Mouse (Mus musculus) liver, embryonic 11.5 days (tissue): ENCODE measurements around the gene Hist1h2ai. TPM values are rescaled to one million over a fixed set of nuclear protein-coding genes. Genes with fewer than 3 reads are reported as not detected.
A peak's percentile ranks its signal among the peaks of the same experiment; 100 is the strongest.
"Not testable (repeated sequence)": the region's sequence is repeated elsewhere in the genome, so short reads cannot be mapped to it uniquely, and the experiment has no call there.

Experiments
- ATAC-seq: fragments of 200-750 bp; cut with Nextera tagmentation; replicated peaks from 2 replicates; pipeline ENCODE4 v1.8.0; 2017; ENCODE audit warnings: moderate number of reproducible peaks, mild to moderate bottlenecking, moderate TSS enrichment, moderate library complexity; ENCODE audit not compliant: low FRiP score
- DNase-seq: peaks from one replicate; pipeline ENCODE4 v3.0.0-alpha.2; 2017; ENCODE audit warnings: low spot score
- H3K27ac ChIP-seq: fragments of 300-500 bp; sonication (generic); 2 replicates; pipeline ENCODE4 v1.5.1; 2014; ENCODE audit warnings: mild to moderate bottlenecking, low read depth, low read length, control low read depth
- H3K27me3 ChIP-seq: fragments of 300-500 bp; sonication (generic); replicated peaks from 2 replicates; pipeline ENCODE4 v1.6.1; 2014; ENCODE audit warnings: low read length, mixed read lengths; ENCODE audit not compliant: control insufficient read depth, insufficient read depth
- H3K36me3 ChIP-seq: fragments of 300-500 bp; sonication (generic); 2 replicates; pipeline ENCODE4 v1.6.1; 2014; ENCODE audit warnings: mild to moderate bottlenecking, low read length, moderate library complexity, mixed read lengths; ENCODE audit not compliant: control insufficient read depth, insufficient read depth
- H3K4me1 ChIP-seq: fragments of 300-500 bp; sonication (generic); replicated peaks from 2 replicates; pipeline ENCODE4 v1.6.1; 2014; ENCODE audit warnings: low read length, mixed read lengths; ENCODE audit not compliant: control insufficient read depth, insufficient read depth
- H3K4me2 ChIP-seq: fragments of 300-500 bp; sonication (generic); 2 replicates; pipeline ENCODE4 v1.6.1; 2014; ENCODE audit warnings: mild to moderate bottlenecking, control low read depth, moderate library complexity
- H3K4me3 ChIP-seq: fragments of 300-500 bp; sonication (generic); 2 replicates; pipeline ENCODE4 v1.5.1; 2014; ENCODE audit warnings: low read depth, low read length, control low read depth
- H3K9ac ChIP-seq: fragments of 300-500 bp; sonication (generic); 2 replicates; pipeline ENCODE4 v1.6.1; 2014; ENCODE audit warnings: low read depth, low read length, control low read depth
- H3K9me3 ChIP-seq: fragments of 300-500 bp; sonication (generic); 2 replicates; pipeline ENCODE4 v1.6.1; 2016; ENCODE audit warnings: low read length, inconsistent platforms, mixed read lengths; ENCODE audit not compliant: control insufficient read depth
- WGBS: fragments of 180-500 bp; shearing (Covaris S2); extraction: QIAGEN DNeasy Blood & Tissue Kit; methylation state at CpG from one replicate; pipeline ENCODE4 v1.1.7; 2014; 5-methylcytosine and 5-hydroxymethylcytosine counted together
- polyA plus RNA-seq: library from polyadenylated mRNA; unstranded; fragments of >200 nt; fragmentation: Nextera tagmentation; extraction: Ambion mirVana; gene quantifications from 2 replicates; pipeline ENCODE4 v1.2.1, GENCODE M21; 2014

The Hist1h2ai gene
- polyA plus RNA-seq, 1 experiment from 2014 or later = 10.1 TPM

GRCm38 (mm10) chr13:21722993-21723836, 7.0 kb downstream of the Hist1h2ai start:
- Histone ChIP-seq H3K4me3 (no peak overlapping the region), H3K9ac (peak overlapping the region; percentile 57)
- DNase-seq = peak; percentile 37

GRCm38 (mm10) chr13:21727948-21728572, 11.8 kb downstream of the Hist1h2ai start:
- Histone ChIP-seq H3K9ac (no peak overlapping the region), H3K4me1 (no peaks in the 10 kb centered on the region), H3K27me3 (no peaks in the 10 kb centered on the region), H3K4me2 (no peak overlapping the region), H3K4me3 (no peak overlapping the region), H3K27ac (no peak overlapping the region), H3K9me3 (no peaks in the 10 kb centered on the region), H3K36me3 (no peaks in the 10 kb centered on the region)
- WGBS = 36% methylated on average over 11 of the region's 11 CpGs
- no peak for ATAC-seq
- no peak for DNase-seq

More at GRCm38 (mm10) chr13:21722993-21723836, 7.0 kb downstream of the Hist1h2ai start:
- ATAC-seq = no peak
- 45% methylated on average over 5 of the region's 5 CpGs for WGBS
- H3K4me1 ChIP-seq = peaks cover 12% of the 10 kb centered on the region
- peak overlapping the region; percentile 95 for H3K27ac ChIP-seq
- H3K36me3 ChIP-seq = no peaks in the 10 kb centered on the region
- no peaks in the 10 kb centered on the region for H3K9me3 ChIP-seq
- peak overlapping the region; percentile 59 for H3K4me2 ChIP-seq
- H3K27me3 ChIP-seq = no peaks in the 10 kb centered on the region

GRCm38 (mm10) chr13:21729544-21729943, 13.3 kb downstream of the Hist1h2ai start:
- Histone ChIP-seq H3K4me2 (no peak overlapping the region), H3K27ac (no peak overlapping the region), H3K27me3 (no peaks in the 10 kb centered on the region), H3K9ac (no peak overlapping the region), H3K4me3 (no peak overlapping the region), H3K9me3 (no peaks in the 10 kb centered on the region), H3K4me1 (no peaks in the 10 kb centered on the region; the same call in 1 of the 2 replicates), H3K36me3 (no peaks in the 10 kb centered on the region)
- DNase-seq (no peak), ATAC-seq (no peak)
- 59% methylated on average over 1 of the region's 1 CpGs for WGBS

GRCm38 (mm10) chr13:21733466-21733865, 17.2 kb downstream of the Hist1h2ai start:
- Histone ChIP-seq H3K4me1 (no peaks in the 10 kb centered on the region; the same call in 1 of the 2 replicates), H3K9me3 (no peaks in the 10 kb centered on the region), H3K36me3 (no peaks in the 10 kb centered on the region), H3K27ac (peak overlapping the region; percentile 99; the same call in 1 of the 2 replicates), H3K9ac (no peak overlapping the region), H3K4me3 (no peak overlapping the region), H3K27me3 (no peaks in the 10 kb centered on the region), H3K4me2 (no peak overlapping the region)
- peak; percentile 35 for DNase-seq
- no peak for ATAC-seq
- WGBS = 60% methylated on average over 5 of the region's 5 CpGs

GRCm38 (mm10) chr13:21734010-21734905, 18.0 kb downstream of the Hist1h2ai start:
- H3K9me3 ChIP-seq = no peaks in the 10 kb centered on the region
- WGBS = under 1% methylated on average over 21 of the region's 21 CpGs
- peak overlapping the region; percentile 71 for H3K4me2 ChIP-seq
- H3K4me3 ChIP-seq = peak overlapping the region; percentile 51
- no peaks in the 10 kb centered on the region for H3K36me3 ChIP-seq
- H3K27ac ChIP-seq = peak overlapping the region; percentile 99
- H3K27me3 ChIP-seq = no peaks in the 10 kb centered on the region
- H3K9ac ChIP-seq = peak overlapping the region; percentile 86
- ATAC-seq (peak; percentile 58), DNase-seq (peak; percentile 76)
- no peaks in the 10 kb centered on the region; the same call in 1 of the 2 replicates for H3K4me1 ChIP-seq

- Histone ChIP-seq H3K9ac (peak within 1 kb of the TSS; percentile 86), H3K4me2 (peak within 1 kb of the TSS; percentile 71), H3K27ac (peak within 1 kb of the TSS; percentile 99), H3K4me3 (peak within 1 kb of the TSS; percentile 51)
- H3K9me3 ChIP-seq, H3K36me3 ChIP-seq, H3K27me3 ChIP-seq, H3K4me1 ChIP-seq: not testable (repeated sequence)
- WGBS = under 1% methylated on average over 41 of the region's 56 CpGs
- DNase-seq (peak; percentile 95), ATAC-seq (peak; percentile 90)
Measured at GRCm38 (mm10) chr13:21734906-21735767, 18.9 kb downstream of the Hist1h2ai start, which contains the start of gene Hist1h4j. Gene Hist1h4j (plus strand): TSS chr13:21735064.

- no peak overlapping the region for H3K4me2 ChIP-seq
- H3K27ac ChIP-seq = no peak overlapping the region
- DNase-seq = no peak
- H3K36me3 ChIP-seq = no peaks in the 10 kb centered on the region
- H3K4me1 ChIP-seq = peaks cover 3% of the 10 kb centered on the region
- H3K9me3 ChIP-seq = no peaks in the 10 kb centered on the region
- no peak overlapping the region for H3K9ac ChIP-seq
- no peaks in the 10 kb centered on the region for H3K27me3 ChIP-seq
- ATAC-seq = no peak
- H3K4me3 ChIP-seq = no peak overlapping the region
- WGBS = 63% methylated on average over 1 of the region's 1 CpGs
Measured at GRCm38 (mm10) chr13:21745006-21745405, 28.8 kb downstream of the Hist1h2ai start.
